Mouse (Mus musculus): ENCODE measurements around the gene Hs3st6. TPM values are rescaled to one million over a fixed set of nuclear protein-coding genes. Genes with fewer than 3 reads are reported as not detected.

Gene Hs3st6
- total RNA-seq, 2 experiments from 2014 or later: not detected

- no peak for ATAC-seq (replicated peaks; ENCODE audit: low FRiP score, poor library complexity, severe bottlenecking)
These were observed 8.3 kb downstream of the Hs3st6 start for GRCm38 (mm10) chr17:24761121-24761520.

DNA sequence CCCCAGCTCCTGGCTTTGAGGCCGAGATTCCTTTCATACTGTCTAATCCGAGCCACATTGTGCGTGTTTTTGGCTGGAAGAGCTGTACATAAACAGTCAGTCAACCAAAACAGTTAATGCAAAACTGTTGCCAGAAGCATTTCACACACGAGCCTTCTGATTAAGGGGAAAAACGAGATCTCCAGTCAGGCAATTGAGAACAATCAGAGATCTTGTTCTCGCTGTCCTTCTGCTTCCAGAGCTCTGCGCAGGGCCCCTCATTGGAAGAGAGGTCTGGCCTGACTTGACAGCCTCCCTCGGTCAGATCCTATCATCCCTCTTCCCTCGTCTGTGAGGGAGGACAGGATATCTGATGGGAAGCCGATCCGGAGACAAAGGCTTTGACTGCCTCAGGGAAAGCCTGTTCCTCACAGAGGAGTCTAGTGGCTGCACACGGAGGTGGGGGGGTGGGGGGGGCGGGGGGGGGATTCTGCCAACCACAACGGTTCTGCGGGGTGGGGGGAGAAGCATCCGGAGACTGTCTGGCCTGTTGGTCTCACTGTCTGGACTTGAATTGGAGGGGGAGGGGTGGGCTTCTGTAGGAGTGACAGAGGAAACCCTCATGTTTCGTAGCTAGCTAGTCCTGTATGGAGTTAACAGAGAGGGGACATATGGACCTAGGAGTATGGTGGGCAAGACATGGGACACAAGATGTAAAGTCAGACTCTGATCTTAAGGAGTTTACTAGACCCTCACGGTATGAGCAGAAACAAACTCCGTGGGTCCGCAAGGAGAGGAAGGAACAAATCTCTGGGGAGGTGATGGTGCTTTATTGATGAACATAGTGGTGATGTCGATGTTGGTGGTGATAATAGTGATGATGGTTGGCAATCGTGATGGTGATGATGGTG, 12.5 kb downstream of the Hs3st6 start:
- ATAC-seq (replicated peaks; ENCODE audit: low FRiP score, poor library complexity, severe bottlenecking): no peak

DNA sequence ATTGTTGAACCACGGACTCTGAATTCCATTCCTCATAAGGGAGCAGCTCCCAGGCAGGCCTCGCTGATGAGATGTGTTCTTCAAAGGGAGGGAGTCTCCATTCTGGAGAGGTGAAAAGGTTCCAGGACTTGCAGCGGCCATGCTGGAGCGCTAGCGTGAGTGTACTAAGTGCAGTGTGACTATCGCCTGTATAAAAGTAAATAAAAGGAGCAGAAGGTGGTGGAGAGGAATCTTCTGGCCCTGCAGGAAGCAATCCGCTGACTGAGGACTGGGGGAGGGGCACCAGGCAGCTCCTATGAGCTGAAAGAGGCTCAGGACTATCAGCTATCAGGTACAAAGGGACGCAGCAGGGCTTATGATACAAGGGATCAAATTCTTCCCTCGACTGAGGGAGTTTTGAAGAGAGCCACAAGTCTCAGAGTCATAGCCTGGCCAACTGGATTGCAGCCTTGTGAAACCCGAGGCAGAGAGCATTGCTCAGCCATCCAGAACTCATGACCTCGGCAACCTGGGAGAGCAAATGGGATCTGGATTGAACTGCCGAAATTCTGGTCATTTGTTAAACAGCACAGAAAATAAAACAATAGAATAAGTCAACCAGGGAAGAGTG, 13.6 kb downstream of the Hs3st6 start:
- ATAC-seq (replicated peaks; ENCODE audit: low FRiP score, poor library complexity, severe bottlenecking): no peak

GRCm38 (mm10) chr17:24769146-24769545, 16.4 kb downstream of the Hs3st6 start:
- ATAC-seq (replicated peaks; ENCODE audit: low FRiP score, poor library complexity, severe bottlenecking): no peak

- peak; percentile 56; the same call in 1 of the 2 replicates for ATAC-seq (replicated peaks; ENCODE audit: low FRiP score, poor library complexity, severe bottlenecking)
These were observed 20.5 kb downstream of the Hs3st6 start for GRCm38 (mm10) chr17:24773241-24773640.

GRCm38 (mm10) chr17:24775173-24775572, 22.4 kb downstream of the Hs3st6 start:
- ATAC-seq (replicated peaks; ENCODE audit: low FRiP score, poor library complexity, severe bottlenecking): no peak

DNA sequence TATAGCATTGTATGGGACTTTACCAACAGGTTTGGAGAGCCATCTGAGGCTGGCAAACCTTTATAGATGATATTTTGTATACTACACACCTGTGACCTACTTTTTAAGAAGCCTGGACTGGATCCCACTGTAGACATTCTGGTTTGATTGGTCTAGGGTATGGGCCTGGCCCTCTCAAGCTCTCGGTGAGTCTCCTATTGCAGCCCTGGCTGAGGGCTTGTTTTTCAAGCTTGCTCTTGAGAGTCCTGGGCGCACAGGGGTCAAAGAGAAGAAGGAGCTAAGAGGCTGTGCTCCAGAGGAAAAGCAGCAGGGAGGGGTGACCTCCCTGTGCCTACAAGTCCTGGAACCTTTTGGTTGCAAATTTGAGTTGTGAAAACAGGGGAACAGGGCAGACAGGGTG, 24.3 kb downstream of the Hs3st6 start:
- ATAC-seq (replicated peaks; ENCODE audit: low FRiP score, poor library complexity, severe bottlenecking): no peak

DNA sequence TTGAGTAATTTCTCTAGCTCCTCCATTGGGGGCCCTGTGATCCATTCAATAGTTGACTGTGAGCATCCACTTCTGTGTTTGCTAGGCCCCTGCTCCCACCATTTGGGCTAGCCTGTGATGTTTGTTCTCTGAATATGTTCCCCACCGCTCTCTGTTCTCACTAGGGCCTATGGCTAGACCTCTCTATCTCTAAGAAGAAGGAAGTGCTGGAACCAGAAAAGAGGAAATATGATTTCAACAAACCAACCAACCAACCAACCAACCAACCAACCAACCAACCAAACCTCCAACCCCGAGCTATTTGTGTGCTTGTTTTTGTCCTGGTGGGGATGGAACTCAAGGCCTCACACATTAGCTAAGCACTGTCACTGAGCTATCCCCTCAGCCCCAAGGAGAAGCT, 28.0 kb downstream of the Hs3st6 start:
- no peak for ATAC-seq (replicated peaks; ENCODE audit: low FRiP score, poor library complexity, severe bottlenecking)

- ATAC-seq (replicated peaks; ENCODE audit: low FRiP score, poor library complexity, severe bottlenecking): no peak; the same call in 1 of the 2 replicates
These were observed 39.4 kb downstream of the Hs3st6 start for GRCm38 (mm10) chr17:24792190-24792589.

DNA sequence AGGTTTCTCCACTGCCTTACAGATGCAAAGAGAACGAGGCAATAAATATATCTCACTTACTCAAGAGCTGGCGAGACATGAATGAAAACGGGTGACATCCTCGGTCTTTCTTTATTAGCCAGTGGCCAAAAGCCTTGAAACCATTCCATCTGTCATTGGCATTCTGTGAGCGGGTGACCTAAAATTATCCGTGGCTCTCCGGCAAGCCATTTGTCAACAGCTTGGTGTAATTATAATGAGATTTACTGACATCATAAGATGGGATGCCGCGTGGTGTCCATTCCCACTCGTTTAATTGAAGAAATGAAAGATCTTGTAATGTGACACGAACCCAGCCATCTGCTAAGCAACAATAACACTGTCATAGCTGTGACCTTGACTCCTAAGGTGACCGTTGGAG, 42.0 kb downstream of the Hs3st6 start:
- ATAC-seq (replicated peaks; ENCODE audit: low FRiP score, poor library complexity, severe bottlenecking): no peak

DNA sequence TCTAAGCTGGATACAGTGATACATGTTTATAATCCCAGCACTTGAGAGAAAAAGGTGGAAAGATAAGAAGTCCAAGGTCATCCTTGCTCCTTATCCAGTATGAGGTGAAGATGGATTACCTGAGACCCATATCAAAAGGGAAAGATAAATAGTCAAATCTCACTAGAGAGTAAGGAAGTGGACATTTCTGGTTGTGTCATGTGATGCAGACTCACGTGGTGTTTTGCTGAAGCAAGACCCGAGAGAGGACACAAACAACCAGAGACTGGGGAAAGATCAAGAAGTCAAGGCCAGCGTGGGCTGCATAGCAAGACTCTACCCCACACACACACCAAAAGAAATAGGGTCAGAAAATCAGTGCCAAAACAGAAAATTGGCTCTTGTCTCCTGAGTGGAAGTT, 44.2 kb downstream of the Hs3st6 start:
- ATAC-seq (replicated peaks; ENCODE audit: low FRiP score, poor library complexity, severe bottlenecking): no peak

DNA sequence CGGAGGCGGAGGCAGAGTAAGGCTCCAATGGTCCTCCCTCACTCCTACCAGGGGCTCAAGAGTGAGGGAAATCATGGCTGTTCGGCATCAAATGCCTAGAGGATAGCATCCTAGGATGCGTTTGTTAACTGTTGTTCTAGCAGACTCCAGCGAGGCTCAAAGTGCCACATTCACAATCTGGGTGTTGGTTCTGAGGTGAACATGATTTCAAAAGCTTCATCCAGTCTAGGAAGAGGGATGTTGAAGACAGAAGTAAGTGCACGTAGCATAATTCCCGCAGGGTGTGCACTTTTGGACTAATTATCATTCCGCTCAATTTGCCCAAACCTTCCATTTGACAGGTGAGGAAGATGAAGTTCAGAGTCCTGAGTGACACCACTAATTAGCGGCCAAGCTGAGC, 45.4 kb downstream of the Hs3st6 start:
- ATAC-seq (replicated peaks; ENCODE audit: low FRiP score, poor library complexity, severe bottlenecking): no peak

DNA sequence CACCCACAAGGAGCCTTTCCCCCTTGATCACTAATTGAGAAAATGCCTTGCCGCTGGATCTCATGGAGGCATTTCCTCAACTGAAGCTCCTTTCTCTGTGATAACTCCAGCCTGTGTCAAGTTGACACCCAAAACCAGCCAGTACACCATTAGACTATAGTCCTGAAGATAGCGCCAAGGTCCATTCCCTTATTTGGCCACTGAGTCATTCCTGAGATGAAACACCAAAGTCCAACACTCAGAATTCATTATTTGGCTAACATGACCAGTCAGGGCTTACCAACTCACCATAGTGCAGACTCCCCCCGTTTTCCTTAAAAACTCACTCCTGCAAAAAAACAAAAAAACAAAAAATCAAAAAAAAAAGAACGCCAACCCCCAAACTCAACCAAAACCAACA, 46.7 kb downstream of the Hs3st6 start:
- no peak for ATAC-seq (replicated peaks; ENCODE audit: low FRiP score, poor library complexity, severe bottlenecking)

- no peak for ATAC-seq (replicated peaks; ENCODE audit: low FRiP score, poor library complexity, severe bottlenecking)
These were observed 47.7 kb downstream of the Hs3st6 start for GRCm38 (mm10) chr17:24800524-24800923.

- ATAC-seq (replicated peaks; ENCODE audit: low FRiP score, poor library complexity, severe bottlenecking): peak; percentile 89
These were observed 51.5 kb downstream of the Hs3st6 start, which contains the start of gene Meiob for GRCm38 (mm10) chr17:24803952-24804951. TSS of gene Meiob (plus strand) at chr17:24804289.

Other genes starting within 250 kb of the Hs3st6 start
- 11.9 and 13.2 TPM in 2 replicates for gene Traf7, start 225.1 kb upstream of the Hs3st6 start, total RNA-seq (2015; ENCODE audit: low replicate concordance)
- 24.2 and 45.2 TPM in 2 replicates for gene Traf7, start 225.1 kb upstream of the Hs3st6 start, total RNA-seq (2017; ENCODE audit: low replicate concordance)
- gene Rab26, start 218.8 kb upstream of the Hs3st6 start, total RNA-seq (2015; ENCODE audit: low replicate concordance): not detected in 2 replicates
- gene Rab26, start 218.8 kb upstream of the Hs3st6 start, total RNA-seq (2017; ENCODE audit: low replicate concordance): not detected in 2 replicates
- 1.5 and 6.1 TPM in 2 replicates for gene Pkd1, start 203.2 kb upstream of the Hs3st6 start, total RNA-seq (2015; ENCODE audit: low replicate concordance)
- gene Pkd1, start 203.2 kb upstream of the Hs3st6 start, total RNA-seq (2017; ENCODE audit: low replicate concordance): 3.8 and 16.2 TPM in 2 replicates
- gene Tsc2, start 120.4 kb upstream of the Hs3st6 start, total RNA-seq (2015; ENCODE audit: low replicate concordance): 16.3 and 75.9 TPM in 2 replicates
- 8.6 and 9.0 TPM in 2 replicates for gene Tsc2, start 120.4 kb upstream of the Hs3st6 start, total RNA-seq (2017; ENCODE audit: low replicate concordance)
- 1.0 TPM in 1 of 2 replicates, not detected in the other for gene Nthl1, start 120.3 kb upstream of the Hs3st6 start, total RNA-seq (2015; ENCODE audit: low replicate concordance)
- gene Nthl1, start 120.3 kb upstream of the Hs3st6 start, total RNA-seq (2017; ENCODE audit: low replicate concordance): 0.56 and 0.85 TPM in 2 replicates
- 0.38 TPM in 1 of 2 replicates, not detected in the other for gene Slc9a3r2, start 102.7 kb upstream of the Hs3st6 start, total RNA-seq (2015; ENCODE audit: low replicate concordance)
- 0.56 and 1.8 TPM in 2 replicates for gene Slc9a3r2, start 102.7 kb upstream of the Hs3st6 start, total RNA-seq (2017; ENCODE audit: low replicate concordance)
- gene Npw, start 94.5 kb upstream of the Hs3st6 start, total RNA-seq (2015; ENCODE audit: low replicate concordance): not detected in 2 replicates
- gene Npw, start 94.5 kb upstream of the Hs3st6 start, total RNA-seq (2017; ENCODE audit: low replicate concordance): not detected in 2 replicates
- 3.7 and 7.9 TPM in 2 replicates for gene Zfp598, start 83.3 kb upstream of the Hs3st6 start, total RNA-seq (2015; ENCODE audit: low replicate concordance)
- gene Zfp598, start 83.3 kb upstream of the Hs3st6 start, total RNA-seq (2017; ENCODE audit: low replicate concordance): 4.0 and 4.3 TPM in 2 replicates
- gene Syngr3, start 63.0 kb upstream of the Hs3st6 start, total RNA-seq (2015; ENCODE audit: low replicate concordance): not detected in 2 replicates
- gene Syngr3, start 63.0 kb upstream of the Hs3st6 start, total RNA-seq (2017; ENCODE audit: low replicate concordance): not detected in 2 replicates
- gene Gfer, start 56.8 kb upstream of the Hs3st6 start, total RNA-seq (2015; ENCODE audit: low replicate concordance): 2.7 and 6.3 TPM in 2 replicates
- gene Gfer, start 56.8 kb upstream of the Hs3st6 start, total RNA-seq (2017; ENCODE audit: low replicate concordance): 3.0 and 7.2 TPM in 2 replicates
- gene Noxo1, start 56.8 kb upstream of the Hs3st6 start, total RNA-seq (2015; ENCODE audit: low replicate concordance): not detected in 2 replicates
- gene Noxo1, start 56.8 kb upstream of the Hs3st6 start, total RNA-seq (2017; ENCODE audit: low replicate concordance): not detected in 2 replicates
- gene Tbl3, start 45.3 kb upstream of the Hs3st6 start, total RNA-seq (2015; ENCODE audit: low replicate concordance): 0.58 and 5.9 TPM in 2 replicates
- 4.3 and 11.9 TPM in 2 replicates for gene Tbl3, start 45.3 kb upstream of the Hs3st6 start, total RNA-seq (2017; ENCODE audit: low replicate concordance)
- not detected in 2 replicates for gene Rnf151, start 34.9 kb upstream of the Hs3st6 start, total RNA-seq (2015; ENCODE audit: low replicate concordance)
- gene Rnf151, start 34.9 kb upstream of the Hs3st6 start, total RNA-seq (2017; ENCODE audit: low replicate concordance): not detected in 2 replicates
- 1,254 and 1,636 TPM in 2 replicates for gene Rps2, start 34.9 kb upstream of the Hs3st6 start, total RNA-seq (2015; ENCODE audit: low replicate concordance)
- gene Rps2, start 34.9 kb upstream of the Hs3st6 start, total RNA-seq (2017; ENCODE audit: low replicate concordance): 281 and 355 TPM in 2 replicates
- 52.0 and 124 TPM in 2 replicates for gene Ndufb10, start 28.5 kb upstream of the Hs3st6 start, total RNA-seq (2015; ENCODE audit: low replicate concordance)
- 74.1 and 90.5 TPM in 2 replicates for gene Ndufb10, start 28.5 kb upstream of the Hs3st6 start, total RNA-seq (2017; ENCODE audit: low replicate concordance)
- gene Rpl3l, start 25.2 kb upstream of the Hs3st6 start, total RNA-seq (2015; ENCODE audit: low replicate concordance): not detected in 2 replicates
- not detected in 2 replicates for gene Rpl3l, start 25.2 kb upstream of the Hs3st6 start, total RNA-seq (2017; ENCODE audit: low replicate concordance)
- gene Msrb1, start 16.3 kb upstream of the Hs3st6 start, total RNA-seq (2015; ENCODE audit: low replicate concordance): 177 and 224 TPM in 2 replicates
- gene Msrb1, start 16.3 kb upstream of the Hs3st6 start, total RNA-seq (2017; ENCODE audit: low replicate concordance): 42.8 and 97.5 TPM in 2 replicates
- gene Meiob, start 51.3 kb downstream of the Hs3st6 start, total RNA-seq (2015; ENCODE audit: low replicate concordance): not detected in 2 replicates
- not detected in 2 replicates for gene Meiob, start 51.3 kb downstream of the Hs3st6 start, total RNA-seq (2017; ENCODE audit: low replicate concordance)
- gene Hagh, start 87.2 kb downstream of the Hs3st6 start, total RNA-seq (2015; ENCODE audit: low replicate concordance): 191 and 222 TPM in 2 replicates
- 223 and 230 TPM in 2 replicates for gene Hagh, start 87.2 kb downstream of the Hs3st6 start, total RNA-seq (2017; ENCODE audit: low replicate concordance)
- 58.0 and 66.9 TPM in 2 replicates for gene Fahd1, start 97.4 kb downstream of the Hs3st6 start, total RNA-seq (2015; ENCODE audit: low replicate concordance)
- gene Fahd1, start 97.4 kb downstream of the Hs3st6 start, total RNA-seq (2017; ENCODE audit: low replicate concordance): 71.4 and 87.7 TPM in 2 replicates
- not detected in 2 replicates for gene Igfals, start 113.0 kb downstream of the Hs3st6 start, total RNA-seq (2015; ENCODE audit: low replicate concordance)
- 0.17 TPM in 1 of 2 replicates, not detected in the other for gene Igfals, start 113.0 kb downstream of the Hs3st6 start, total RNA-seq (2017; ENCODE audit: low replicate concordance)
- gene Nubp2, start 133.4 kb downstream of the Hs3st6 start, total RNA-seq (2015; ENCODE audit: low replicate concordance): 25.4 and 31.6 TPM in 2 replicates
- gene Nubp2, start 133.4 kb downstream of the Hs3st6 start, total RNA-seq (2017; ENCODE audit: low replicate concordance): 10.6 and 11.4 TPM in 2 replicates
- gene Spsb3, start 133.7 kb downstream of the Hs3st6 start, total RNA-seq (2015; ENCODE audit: low replicate concordance): 20.4 and 49.3 TPM in 2 replicates
- gene Spsb3, start 133.7 kb downstream of the Hs3st6 start, total RNA-seq (2017; ENCODE audit: low replicate concordance): 28.2 and 35.1 TPM in 2 replicates
- gene Eme2, start 142.1 kb downstream of the Hs3st6 start, total RNA-seq (2015; ENCODE audit: low replicate concordance): 7.1 and 8.6 TPM in 2 replicates
- 10.9 and 12.4 TPM in 2 replicates for gene Eme2, start 142.1 kb downstream of the Hs3st6 start, total RNA-seq (2017; ENCODE audit: low replicate concordance)
- gene Mrps34, start 142.1 kb downstream of the Hs3st6 start, total RNA-seq (2015; ENCODE audit: low replicate concordance): 4.8 and 7.1 TPM in 2 replicates
- gene Mrps34, start 142.1 kb downstream of the Hs3st6 start, total RNA-seq (2017; ENCODE audit: low replicate concordance): 2.0 and 5.0 TPM in 2 replicates
- gene Nme3, start 143.5 kb downstream of the Hs3st6 start, total RNA-seq (2015; ENCODE audit: low replicate concordance): 15.0 and 18.3 TPM in 2 replicates
- gene Nme3, start 143.5 kb downstream of the Hs3st6 start, total RNA-seq (2017; ENCODE audit: low replicate concordance): 29.1 and 32.2 TPM in 2 replicates
- 42.7 and 48.3 TPM in 2 replicates for gene Mapk8ip3, start 184.0 kb downstream of the Hs3st6 start, total RNA-seq (2015; ENCODE audit: low replicate concordance)
- 109 and 222 TPM in 2 replicates for gene Mapk8ip3, start 184.0 kb downstream of the Hs3st6 start, total RNA-seq (2017; ENCODE audit: low replicate concordance)
- gene Jpt2, start 207.7 kb downstream of the Hs3st6 start, total RNA-seq (2015; ENCODE audit: low replicate concordance): 20.8 and 28.6 TPM in 2 replicates
- gene Jpt2, start 207.7 kb downstream of the Hs3st6 start, total RNA-seq (2017; ENCODE audit: low replicate concordance): 22.9 and 40.1 TPM in 2 replicates